Mouse (Mus musculus): ENCODE results near the gene Grb2.

DNA sequence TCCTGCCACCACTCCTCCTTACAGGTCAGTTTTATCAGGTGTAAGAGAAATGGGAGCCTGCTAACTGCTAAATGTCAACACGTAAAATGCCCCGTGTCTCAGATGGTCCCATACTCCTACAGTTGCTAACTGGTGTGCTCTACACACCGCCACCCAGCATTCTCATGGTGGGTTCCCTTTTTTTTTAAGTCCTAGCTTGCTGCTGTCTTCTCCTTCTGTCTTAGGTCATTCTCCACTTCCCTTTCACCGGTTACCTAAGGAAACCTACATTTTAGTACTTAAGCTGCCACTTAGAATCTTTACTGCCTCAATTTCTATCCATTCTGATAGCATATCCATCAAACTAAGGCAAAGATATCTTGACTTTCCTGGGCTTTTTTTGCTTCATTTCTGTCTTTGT, 107.2 kb downstream of the Grb2 start:
- no peak for TF ChIP-seq EP300 (IDR thresholded peaks at IDR 0.05; ENCODE audit: insufficient read depth, low read depth, low read length)
- TF ChIP-seq POLR2A (IDR thresholded peaks at IDR 0.05; ENCODE audit: insufficient read depth, low read depth, low read length): no peak
- TF ChIP-seq CTCF (IDR thresholded peaks at IDR 0.05): no peak
